Mouse (Mus musculus): ENCODE measurements around the gene Mgat5b.
"Not testable (repeated sequence)": the region's sequence is repeated elsewhere in the genome, so short reads cannot be mapped to it uniquely, and the experiment has no call there.

Mgat5b gene

DNA sequence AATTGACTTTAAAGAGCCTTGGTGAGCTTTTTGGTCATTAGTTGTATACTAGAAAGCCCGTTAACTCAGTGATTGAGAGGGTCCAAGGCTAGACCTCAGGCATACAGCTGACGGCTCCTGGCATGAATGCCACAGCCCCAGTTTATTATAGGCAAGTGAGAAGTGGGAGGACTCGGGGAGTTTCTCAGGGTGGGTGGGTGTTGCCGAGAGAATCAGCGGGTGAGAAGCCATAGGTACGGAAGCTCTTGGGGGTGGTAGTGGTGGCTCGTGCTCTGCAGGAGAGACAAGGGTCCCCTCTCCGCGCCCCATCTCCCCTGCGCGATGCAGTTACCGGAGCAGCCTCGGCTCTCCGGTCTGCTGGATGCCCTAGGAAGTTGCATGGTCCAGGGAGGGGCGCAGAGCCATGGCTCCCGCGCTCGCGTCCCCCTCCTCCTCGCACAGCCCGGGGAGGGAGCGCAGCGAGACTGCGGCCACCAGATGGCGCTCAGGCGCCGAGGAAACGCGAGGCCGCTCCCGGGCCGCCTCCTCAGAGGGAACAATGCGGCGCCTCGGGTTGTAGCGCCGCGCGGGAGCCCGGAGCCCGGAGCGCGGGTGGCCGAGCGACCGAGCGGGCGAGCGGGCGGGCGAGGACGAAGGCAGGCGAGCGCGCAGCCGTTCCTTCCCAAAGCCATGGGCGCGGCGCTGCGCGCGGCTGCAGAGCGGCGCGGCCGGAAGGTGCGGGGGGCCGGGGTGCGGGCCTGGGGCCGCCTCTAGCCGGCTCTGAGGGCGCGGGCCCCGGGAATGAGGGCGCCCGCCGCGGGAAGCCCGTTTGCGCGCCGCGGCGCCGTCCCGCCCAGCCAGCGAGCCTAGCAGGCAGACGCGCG, at the start of gene Mgat5b:
Gene Mgat5b (plus strand): TSS at position 541 of the 863 bp plus-strand sequence.
- DNase-seq: peak; percentile 98

DNA sequence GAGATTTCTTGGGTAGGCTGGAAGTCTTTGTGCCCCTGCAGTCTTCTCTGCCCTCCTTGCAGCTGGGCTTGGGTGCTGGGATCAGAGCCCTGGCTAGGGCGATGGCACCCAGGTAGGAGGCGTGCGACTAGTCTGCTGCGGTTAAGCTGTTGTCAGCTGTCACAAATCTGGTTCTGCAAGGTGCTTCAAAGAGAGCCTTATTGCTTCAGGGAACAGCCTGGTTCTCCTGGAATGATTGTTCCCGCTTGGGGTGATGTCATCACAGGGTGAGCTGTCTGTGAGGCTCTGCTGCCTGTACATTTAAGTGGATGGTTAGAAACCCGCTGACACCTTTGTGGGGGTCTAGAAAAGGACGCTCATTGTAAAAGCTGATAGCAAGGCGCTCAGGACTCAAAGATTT, 49.4 kb upstream of the Mgat5b start:
- no peak for DNase-seq

DNA sequence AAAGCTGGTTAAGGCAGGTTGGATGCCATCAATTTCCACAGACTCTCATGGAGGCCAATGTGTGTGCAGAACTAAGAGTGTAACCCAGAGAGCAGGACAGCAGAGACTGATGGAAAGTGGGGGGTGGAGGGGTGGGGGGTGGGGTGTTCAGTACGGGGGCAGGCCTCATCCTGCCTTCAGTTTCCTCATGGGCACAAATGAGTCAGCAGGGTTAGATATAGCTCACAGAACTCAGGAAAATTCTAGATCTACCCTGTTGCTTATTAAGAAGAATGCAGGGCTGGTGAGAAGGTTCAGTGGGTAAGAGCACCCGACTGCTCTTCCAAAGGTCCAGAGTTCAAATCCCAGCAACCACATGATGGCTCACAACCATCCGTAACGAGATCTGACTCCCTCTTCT, 49.0 kb upstream of the Mgat5b start:
- no peak for DNase-seq

DNA sequence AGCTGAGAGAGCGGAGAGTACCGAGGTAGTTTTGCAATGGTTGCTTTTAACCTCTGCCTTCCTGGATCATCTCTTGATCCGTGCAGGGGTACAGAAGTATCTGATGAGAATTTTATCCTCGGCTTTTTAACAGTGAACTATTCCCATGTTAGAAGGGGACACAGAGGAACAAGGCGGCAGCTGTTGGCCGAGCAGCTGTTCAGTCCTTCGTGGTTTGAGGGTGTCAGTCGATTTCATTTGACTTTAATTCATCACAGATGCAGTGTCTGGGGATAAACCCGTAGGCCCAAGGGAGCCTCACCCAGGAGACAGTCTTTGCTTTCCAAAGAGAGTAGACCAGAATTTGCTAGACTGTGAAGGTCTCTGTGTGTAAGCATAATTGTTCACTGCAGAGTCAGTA, 47.1 kb upstream of the Mgat5b start:
- DNase-seq: no peak

DNA sequence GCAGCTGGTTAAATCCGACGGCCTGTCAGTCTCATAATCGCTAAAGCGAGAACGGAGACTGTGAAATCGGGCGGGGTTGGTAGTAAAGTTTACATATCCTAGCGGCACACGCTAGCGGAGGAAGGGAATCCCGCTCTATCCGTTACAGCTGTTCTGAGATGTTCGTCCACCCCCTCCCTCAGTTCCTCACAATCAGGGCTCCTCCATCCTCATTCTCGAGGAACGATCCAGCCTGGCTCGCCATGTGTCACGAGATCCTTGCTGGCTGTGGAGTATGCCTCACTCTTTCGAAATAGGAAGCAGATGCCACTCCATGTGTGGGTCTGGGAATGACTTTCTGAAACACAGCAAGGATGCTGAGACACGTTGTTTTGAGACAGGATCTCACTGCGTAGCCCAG, 44.7 kb upstream of the Mgat5b start:
- DNase-seq: no peak

DNA sequence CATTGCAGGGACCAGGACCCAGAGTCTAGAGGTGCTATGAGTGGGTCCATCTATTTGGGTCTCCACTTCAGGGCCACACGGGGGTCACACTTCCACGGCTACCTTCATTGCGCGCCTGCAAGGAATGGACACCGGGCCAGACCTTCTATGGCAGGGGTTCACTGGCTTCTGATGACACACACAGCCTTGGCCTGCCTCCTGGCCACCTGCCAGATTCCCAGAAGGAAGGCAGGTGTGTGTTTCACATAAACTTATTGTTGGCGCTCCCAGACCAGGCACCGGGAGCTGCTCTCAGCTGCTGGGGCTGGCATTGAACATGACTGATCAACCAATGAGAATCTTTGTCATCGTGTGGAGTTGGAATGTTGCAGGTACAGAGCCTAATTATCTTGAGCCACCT, 40.2 kb upstream of the Mgat5b start:
- no peak for DNase-seq

DNA sequence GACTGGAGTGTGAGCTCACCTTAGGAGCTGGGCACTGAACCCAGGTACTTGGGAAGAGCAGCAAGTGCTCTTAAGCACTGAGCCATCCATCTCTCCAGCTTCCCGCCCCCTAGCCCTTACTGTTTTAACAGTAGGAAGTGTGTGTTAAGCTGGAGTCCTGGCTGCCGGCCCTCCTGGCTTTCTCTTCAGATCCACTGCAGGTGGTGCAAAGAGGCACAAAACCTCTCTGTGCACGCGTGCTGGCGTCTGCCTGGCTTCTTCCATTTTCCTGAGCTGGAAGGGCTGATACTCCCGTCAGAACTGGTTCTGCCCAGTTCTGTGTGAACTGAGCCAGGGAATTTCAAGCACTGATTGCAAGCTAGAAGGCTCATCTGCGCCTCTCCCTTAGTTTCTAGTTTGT, 37.8 kb upstream of the Mgat5b start:
- no peak for DNase-seq

DNA sequence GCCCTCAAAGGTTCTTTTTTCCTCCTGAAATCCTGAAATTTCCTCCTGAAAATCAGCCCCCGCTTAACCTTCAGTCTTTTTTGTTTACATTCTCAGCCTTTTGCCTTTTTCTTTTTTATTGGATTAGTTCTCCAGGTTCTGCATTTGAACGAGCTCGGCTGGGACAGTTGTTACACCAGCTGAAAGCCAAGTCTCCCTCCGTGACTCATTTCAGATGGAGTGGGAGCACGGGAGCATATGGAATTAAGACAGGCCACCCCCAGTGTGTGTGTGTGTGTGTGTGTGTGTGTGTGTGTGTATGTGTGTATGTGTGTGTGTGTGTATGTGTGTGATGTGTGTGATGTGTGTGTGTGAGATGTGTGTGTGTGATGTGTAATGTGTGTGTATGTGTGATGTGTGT, 37.2 kb upstream of the Mgat5b start:
- no peak for DNase-seq

DNA sequence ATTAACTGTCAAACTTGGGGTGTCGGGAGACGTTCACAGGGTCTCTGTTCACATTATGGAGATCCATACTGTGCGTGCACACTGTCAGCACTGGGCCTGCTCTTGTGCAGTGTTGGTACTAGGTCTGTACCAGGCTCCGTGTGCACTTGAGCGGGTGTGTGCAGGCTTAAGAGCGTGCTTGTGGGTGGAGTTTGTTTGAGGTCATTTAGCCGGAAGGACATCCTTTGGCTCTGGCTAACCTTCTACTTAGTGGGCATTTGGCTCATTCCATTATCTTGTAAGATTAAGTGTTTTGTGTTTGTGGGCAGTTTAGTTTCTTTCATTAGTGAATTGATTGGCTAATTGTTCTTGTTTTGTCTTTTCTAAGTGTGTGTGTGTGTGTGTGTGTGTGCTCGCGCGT, 36.2 kb upstream of the Mgat5b start:
- DNase-seq: no peak

DNA sequence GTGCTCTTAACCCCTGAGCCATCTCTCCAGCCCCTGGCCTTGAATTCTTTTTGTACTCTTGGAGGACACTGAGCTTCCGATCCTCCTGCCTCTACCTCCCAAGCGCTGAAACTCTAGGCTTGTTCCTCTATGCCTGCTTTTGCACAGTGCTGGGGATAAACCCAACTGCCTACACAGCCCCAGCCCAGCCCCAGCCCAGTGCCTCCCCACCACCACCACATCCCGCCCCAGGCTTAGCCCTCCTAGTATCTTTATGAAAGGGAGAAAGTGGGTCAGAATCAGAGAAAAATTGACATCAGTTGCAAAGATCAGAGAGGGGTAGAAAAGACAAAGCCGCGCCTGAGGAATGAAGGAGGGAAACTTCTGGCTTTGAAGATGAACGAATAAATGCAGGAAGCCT, 34.6 kb upstream of the Mgat5b start:
- no peak for DNase-seq

DNA sequence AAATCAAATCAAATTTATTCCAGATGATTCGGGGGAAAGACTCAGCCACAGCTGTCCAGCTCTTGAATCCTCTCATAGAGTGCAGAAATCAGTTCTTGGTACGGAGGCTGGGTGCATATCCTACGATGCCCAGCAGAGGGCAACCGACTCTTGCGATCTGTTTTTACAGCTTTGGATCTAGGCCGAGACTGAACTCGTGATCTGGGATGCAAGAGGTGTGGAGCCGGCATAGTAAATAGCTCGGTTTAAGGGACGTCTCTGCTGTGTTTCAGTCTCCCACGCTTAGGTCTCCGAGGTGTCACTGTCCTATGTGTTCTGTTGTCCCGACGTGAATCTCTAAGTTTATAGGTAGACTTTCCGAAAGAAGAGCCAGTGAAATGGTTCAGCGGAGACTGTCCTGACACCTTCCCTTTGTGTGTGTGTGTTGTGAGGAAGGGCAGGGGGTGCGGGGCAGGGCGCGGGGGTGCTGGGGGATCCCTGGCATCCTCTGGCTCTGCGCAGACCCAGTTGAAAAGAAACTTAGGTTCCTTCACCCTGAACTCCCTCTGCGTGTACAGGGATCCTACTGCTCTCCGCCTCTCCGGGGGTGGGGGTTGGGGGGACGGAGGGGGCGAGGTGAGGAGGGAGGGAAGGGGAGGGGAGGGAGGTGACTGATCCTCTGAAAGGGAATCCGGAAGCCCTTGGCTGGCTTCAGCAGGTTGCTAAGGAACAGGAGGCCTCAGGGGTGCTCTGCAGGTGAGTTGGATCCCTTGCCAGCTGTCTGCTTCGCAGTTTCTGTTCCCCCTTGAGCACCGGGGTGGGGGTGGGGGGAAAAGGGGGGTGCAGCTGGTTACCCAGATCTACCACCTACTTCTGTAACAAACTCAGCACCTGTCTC, 33.1 kb upstream of the Mgat5b start:
- peak; percentile 87 for DNase-seq

DNA sequence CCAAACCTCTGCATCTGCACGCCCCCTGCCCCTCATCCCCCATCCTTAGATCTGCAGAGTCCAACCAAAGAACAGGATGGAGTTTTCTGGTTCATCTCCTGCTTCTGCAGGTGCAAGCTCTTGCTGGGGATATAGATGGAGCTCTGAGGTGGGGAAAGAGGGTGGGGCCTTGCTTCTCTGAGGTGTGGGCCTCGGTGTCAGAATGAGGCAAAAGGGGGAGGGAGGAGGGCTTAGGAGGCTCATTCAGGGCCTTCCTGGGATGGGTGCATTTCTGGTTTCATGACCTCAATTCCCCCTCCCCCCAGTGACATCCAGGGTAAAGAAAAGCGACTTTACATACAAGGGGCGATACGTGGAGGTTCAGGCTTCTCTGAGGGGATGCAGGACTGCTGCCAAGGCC, 31.5 kb upstream of the Mgat5b start:
- DNase-seq: no peak

DNA sequence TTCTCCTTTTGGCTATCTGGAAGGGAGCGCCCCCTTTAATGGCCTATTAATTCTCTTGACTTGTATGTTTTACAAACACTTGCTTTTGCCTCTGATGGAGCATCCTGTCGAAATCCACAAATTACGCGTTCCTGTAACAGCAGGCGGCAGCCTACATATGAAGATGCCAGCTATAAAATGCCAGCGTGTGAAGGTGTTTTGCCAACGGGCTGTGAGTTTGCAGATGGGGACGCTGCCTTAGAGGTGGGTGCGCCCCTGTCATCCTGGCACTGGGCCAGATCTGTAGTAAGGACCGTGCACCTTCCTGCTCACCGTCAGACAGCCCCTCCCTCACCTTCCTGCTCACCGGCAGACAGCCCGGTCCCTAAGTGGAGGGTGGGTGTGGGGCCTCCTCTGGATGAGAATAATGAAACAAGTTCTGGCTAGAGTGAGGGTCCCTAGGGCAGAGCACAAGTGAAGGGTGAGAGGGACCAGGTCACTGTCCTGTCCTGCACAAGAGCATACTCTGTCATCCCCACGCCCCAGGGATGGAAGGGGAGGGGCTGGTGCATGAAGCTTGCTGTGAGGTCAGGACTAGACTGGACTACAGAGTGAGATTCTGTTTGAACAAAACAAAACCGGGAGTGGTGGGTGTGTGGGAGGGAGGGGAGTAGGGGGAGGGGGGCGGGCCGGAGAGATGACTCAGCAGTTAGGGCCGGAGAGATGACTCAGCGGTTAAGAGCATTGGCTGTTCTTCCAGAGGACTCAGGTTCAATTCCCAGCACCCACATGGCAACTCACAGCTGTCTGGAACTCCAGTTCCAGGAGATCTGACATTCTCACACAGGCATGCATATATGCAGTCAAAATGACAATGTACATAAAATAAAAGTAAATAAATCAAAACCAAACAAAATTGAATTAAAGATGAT, 24.9 kb upstream of the Mgat5b start:
- DNase-seq: no peak

DNA sequence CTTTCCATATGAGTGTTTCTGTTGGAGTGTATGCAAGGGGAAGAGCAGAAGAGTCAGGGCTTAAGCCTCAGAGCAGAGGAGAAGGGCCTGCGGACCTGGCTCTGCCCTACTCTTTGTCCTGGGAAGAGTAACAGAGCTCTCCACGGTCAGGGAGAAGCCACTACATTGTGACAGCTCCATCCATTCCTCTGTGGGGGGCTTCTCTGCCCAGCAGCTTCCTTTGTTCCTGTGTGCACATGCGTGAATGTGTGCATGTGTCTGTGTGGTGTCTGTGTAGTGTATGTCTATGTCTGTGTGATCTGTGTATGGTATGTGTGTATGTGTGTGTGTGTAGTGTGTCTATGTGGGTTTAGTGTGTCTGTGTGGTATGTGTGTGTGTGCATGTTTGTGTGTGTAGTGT, 23.3 kb upstream of the Mgat5b start:
- DNase-seq: no peak

DNA sequence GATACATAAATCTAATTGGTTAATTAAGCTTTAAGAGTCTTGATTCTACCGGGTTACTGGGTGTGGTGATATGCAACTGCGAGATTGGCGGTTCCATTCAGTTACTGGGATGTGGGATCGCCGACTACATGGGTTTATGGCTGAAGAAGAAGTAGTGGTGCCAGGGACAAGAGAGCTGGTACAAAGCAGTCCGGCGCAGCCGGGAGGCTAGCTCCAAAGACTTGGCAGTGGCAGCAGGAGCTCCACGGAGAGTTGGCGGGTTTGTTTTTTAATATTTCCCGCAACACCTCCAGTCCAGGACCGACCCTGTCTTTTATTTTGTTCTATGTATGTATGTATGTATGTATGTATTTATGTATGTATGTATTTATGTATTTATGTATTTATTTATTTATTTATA, 19.4 kb upstream of the Mgat5b start:
- no peak for DNase-seq

DNA sequence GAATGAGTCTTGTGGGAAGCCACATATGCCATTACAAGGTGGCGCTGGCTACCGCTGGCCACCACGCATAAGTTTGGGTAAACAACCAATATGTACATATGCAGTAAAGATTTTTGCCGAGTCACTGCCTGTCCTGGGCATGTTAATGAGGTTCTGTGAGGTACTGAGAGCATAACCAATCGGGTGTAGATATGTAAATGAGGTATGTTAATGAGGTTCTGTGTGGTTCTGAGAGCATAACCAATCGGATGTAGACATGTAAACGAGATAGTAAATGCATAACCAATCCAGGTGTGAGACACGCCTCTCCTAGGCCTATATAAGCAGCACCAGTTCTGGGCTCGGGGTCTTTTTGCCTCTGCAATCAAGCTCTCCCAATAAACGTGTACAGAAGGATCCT, 16.1 kb upstream of the Mgat5b start:
- DNase-seq: not testable (repeated sequence)

DNA sequence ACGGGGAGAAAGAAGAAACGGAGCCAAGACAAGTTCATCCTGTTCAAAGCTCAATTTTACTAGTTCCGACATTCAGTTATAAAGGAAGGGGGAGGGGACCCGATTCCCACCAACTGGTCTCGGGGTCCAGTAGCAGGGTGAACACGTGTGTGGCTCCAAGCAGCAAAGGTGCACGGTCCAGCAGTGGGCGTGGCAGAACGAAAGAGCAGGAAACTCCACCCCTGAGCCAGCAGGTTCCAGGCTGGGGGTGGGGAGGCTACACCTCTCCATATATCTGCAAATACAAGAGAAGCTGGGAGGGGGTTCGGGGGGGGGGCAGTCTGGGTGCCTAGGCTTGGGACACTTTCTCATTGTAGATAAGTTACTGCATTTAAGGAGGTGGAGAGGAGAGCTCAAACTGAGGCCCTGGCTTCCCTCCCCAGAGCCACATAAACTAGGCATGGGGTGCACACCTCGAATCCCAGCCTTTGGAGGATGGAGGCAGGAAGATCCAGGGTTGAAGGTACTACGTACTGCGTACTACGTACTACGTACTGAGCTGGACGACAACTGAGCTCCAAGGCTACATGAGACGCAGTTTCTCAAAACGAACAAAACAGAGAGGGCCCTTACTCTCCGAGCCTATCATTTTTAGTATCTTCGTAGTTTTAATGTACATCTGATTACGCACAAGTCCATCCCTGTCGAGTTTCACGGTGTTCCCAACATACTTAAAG, 12.8 kb upstream of the Mgat5b start:
- no peak for DNase-seq

DNA sequence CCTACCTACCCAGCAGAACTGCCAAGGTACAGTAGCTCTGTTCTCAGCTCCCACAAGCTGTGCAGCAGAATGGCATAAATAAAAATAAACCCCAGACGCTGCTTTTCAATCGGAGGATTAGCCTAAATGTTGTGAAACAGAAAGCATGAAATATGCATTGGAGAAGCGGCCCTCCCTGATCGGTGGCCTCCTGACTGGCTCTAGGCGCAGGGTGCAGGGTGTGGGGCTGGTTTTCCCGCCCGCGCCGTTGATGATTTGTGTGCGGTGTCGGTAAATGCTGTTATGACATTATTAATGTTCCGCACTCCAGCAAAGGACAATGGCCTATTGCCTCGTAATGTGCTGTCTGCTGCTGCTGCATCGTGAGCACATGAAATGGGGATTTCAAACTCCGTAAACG, 5.1 kb upstream of the Mgat5b start:
- no peak for DNase-seq

DNA sequence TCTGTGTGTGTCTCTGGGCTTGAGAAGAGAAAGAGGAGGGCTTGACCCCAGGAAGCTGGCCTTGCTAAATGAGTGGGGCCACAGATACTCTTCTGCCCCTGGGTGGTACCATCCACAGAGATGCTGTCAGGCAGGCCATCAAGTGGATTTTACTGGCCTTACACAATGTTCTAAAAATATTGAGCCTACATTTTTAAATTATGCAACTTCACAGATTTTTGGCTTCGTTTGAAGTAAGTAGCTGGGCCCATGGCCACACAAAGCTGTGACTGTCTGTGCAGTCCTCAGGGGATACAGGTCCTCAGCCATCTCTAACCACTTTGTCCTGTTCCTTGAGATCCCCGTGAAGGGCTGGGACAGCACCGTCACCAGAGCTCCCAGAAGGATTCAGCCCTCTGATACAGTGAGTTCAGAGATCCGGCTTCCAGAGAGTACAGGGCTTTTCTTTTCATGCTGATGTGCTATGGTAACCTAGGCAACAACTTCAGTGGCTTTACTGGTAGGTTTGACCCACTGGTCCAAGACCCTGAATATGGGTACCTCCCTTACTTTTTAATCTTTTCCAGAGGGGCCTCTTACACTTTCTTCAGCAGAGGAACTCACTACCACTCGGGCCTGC, 4.3 kb upstream of the Mgat5b start:
- DNase-seq: no peak

DNA sequence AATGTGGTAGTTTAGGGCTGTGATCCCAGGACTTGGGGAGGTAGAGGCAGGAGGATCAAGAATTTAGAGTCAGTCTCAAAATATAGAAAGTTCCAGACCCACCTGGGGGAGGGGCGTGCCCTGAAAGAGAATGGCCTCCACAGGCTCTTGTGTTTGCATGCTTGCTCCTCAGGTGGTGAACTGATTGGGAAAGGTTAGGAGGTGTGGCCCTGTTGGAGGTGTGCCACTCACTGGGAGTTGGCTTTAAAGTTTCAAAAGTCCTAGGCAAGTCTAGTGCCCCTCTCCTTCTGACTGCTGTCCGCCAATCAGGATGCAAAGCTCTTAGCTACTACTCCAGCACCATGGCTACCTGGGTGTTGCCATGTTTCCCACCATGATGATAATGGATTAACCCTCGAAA, 3.4 kb upstream of the Mgat5b start:
- no peak for DNase-seq

DNA sequence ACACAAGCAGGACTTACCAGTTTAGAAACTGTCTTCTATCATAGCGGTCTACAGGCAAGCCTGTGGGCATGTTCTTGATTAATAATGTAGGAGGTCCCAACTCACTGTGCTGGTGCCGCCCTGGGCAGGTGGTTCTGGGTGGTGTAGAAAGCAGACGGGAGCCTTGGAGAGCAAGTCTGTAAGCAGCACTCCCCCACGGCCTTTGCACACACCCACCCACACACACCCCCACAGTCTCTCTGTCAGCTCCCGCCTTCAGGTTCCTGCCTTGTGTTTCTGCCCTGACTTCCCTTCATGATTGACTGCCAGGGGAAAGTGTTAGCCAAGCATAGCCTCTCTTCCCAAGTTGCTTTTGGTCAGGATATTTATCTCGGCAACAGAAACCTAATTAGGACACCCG, 1.3 kb upstream of the Mgat5b start:
- no peak for DNase-seq
